Mouse (Mus musculus) naive thymus-derived CD4-positive, alpha-beta T cell, adult 2 months (primary cell): ENCODE data around the gene Islr.
A peak's percentile ranks its signal among the peaks of the same experiment; 100 is the strongest.
"Not testable (repeated sequence)": the region's sequence is repeated elsewhere in the genome, so short reads cannot be mapped to it uniquely, and the experiment has no call there.

ENCODE experiments used
- DNase-seq: peaks from one replicate; pipeline ENCODE4 v3.0.0-alpha.2; 2011; ENCODE audit warnings: low read depth

The Islr gene

GRCm38 (mm10) chr9:58203516-58204447, at the start of gene Islr, which contains the start of gene Islr2:
Gene Islr, minus strand, starts transcription at chr9:58204306.
Gene Islr2, minus strand, starts transcription at chr9:58204319.
- DNase-seq = peak; percentile 83

- DNase-seq = not testable (repeated sequence)
Measured at GRCm38 (mm10) chr9:58253805-58254122, 49.7 kb upstream of the Islr start.

GRCm38 (mm10) chr9:58253033-58253804, 49.1 kb upstream of the Islr start, which contains the start of gene Stoml1:
Gene Stoml1, plus strand, starts transcription at chr9:58253164.
- peak; percentile 94 for DNase-seq

GRCm38 (mm10) chr9:58250730-58251129, 46.6 kb upstream of the Islr start:
- DNase-seq = not testable (repeated sequence)

GRCm38 (mm10) chr9:58250322-58250721, 46.2 kb upstream of the Islr start:
- DNase-seq = no peak

GRCm38 (mm10) chr9:58249592-58250192, 45.6 kb upstream of the Islr start, which contains the start of gene Pml:
Gene Pml, minus strand, starts transcription at chr9:58249786.
- DNase-seq = peak; percentile 78

- no peak for DNase-seq
Measured at GRCm38 (mm10) chr9:58248746-58249413, 44.8 kb upstream of the Islr start.

- DNase-seq = peak; percentile 85
Measured at GRCm38 (mm10) chr9:58247064-58247759, 43.1 kb upstream of the Islr start.

- DNase-seq = no peak
Measured at GRCm38 (mm10) chr9:58246083-58246591, 42.0 kb upstream of the Islr start.

GRCm38 (mm10) chr9:58243696-58244095, 39.6 kb upstream of the Islr start:
- DNase-seq = no peak

GRCm38 (mm10) chr9:58242696-58243095, 38.6 kb upstream of the Islr start:
- peak; percentile 24 for DNase-seq

GRCm38 (mm10) chr9:58241780-58242485, 37.8 kb upstream of the Islr start:
- peak; percentile 38 for DNase-seq

- no peak for DNase-seq
Measured at GRCm38 (mm10) chr9:58234502-58235015, 30.5 kb upstream of the Islr start.

- DNase-seq = no peak
Measured at GRCm38 (mm10) chr9:58232374-58232773, 28.3 kb upstream of the Islr start.

- DNase-seq = no peak
Measured at GRCm38 (mm10) chr9:58231746-58232145, 27.6 kb upstream of the Islr start.

GRCm38 (mm10) chr9:58228777-58229466, 24.8 kb upstream of the Islr start:
- no peak for DNase-seq

- peak; percentile 83 for DNase-seq
Measured at GRCm38 (mm10) chr9:58225915-58226913, 22.1 kb upstream of the Islr start.

- DNase-seq = no peak
Measured at GRCm38 (mm10) chr9:58224356-58224755, 20.2 kb upstream of the Islr start.
